Mouse (Mus musculus) brain, embryonic 14.5 days (tissue): ENCODE measurements at regions not wholly inside any gene's neighbourhood (a gene's known extent, or its start where the extent isn't known, plus 50 kb on each side); places are given as distances from the start of the nearest gene placed in this dataset.

ENCODE experiments used
- DNase-seq: peaks from one replicate; pipeline ENCODE4 v3.0.0-alpha.2; 2011; ENCODE audit warnings: low read depth
- CTCF ChIP-seq: fragments of 200-500 bp; IDR thresholded peaks from 2 replicates; pipeline ENCODE4 v1.5.1; 2012; ENCODE audit warnings: inconsistent platforms, mild to moderate bottlenecking, moderate library complexity, borderline replicate concordance; ENCODE audit not compliant: insufficient read depth, insufficient read length; ENCODE audit errors: extremely low read depth
- POLR2A ChIP-seq: fragments of 200-500 bp; IDR thresholded peaks from 2 replicates; pipeline ENCODE4 v1.6.1; 2012; ENCODE audit warnings: mild to moderate bottlenecking, inconsistent platforms, borderline replicate concordance; ENCODE audit not compliant: poor library complexity, insufficient read depth, insufficient read length, severe bottlenecking; ENCODE audit errors: extremely low read depth

DNA sequence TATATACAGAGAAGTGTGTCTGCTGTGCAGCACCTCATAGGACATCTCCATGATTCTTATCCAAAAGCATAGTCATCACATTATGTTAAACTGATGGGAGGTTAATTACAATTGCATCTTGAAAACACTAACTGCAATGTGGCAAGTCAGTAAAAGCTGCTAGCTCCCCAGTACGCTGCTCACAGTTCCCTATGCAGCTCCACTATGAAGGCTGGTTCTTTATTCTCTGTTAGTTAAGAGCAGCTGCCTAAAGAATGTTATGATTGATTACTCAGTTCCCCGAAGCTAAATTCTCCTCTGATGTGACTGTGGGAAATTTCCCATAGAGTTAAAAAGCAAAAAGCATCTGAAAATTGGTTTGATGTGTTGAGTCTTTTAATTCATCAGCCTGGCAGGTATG, 144.1 kb downstream of the Gpr37 start:
- TF ChIP-seq CTCF (no peak), POLR2A (no peak)
- peak; percentile 25 for DNase-seq
